Mouse (Mus musculus) heart, postnatal 0 days (tissue): ENCODE measurements at regions not wholly inside any gene's neighbourhood (a gene's known extent, or its start where the extent isn't known, plus 50 kb on each side); places are given as distances from the start of the nearest gene placed in this dataset.
A peak's percentile ranks its signal among the peaks of the same experiment; 100 is the strongest.

Source experiments
- ATAC-seq: fragments of 200-750 bp; cut with Nextera tagmentation; 2 replicates; pipeline ENCODE4 v1.8.0; 2017; ENCODE audit warnings: low read depth, moderate number of reproducible peaks, moderate library complexity; ENCODE audit not compliant: insufficient read depth
- DNase-seq: peaks from one replicate; pipeline ENCODE4 v3.0.0-alpha.2; 2016; ENCODE audit warnings: low spot score
- H3K27ac ChIP-seq: fragments of 300-500 bp; sonication (generic); 2 replicates; pipeline ENCODE4 v1.5.1; 2014; ENCODE audit warnings: low read depth, mild to moderate bottlenecking
- H3K27me3 ChIP-seq: fragments of 300-500 bp; sonication (generic); 2 replicates; pipeline ENCODE4 v1.6.1; 2014; ENCODE audit warnings: low read length, mixed read lengths; ENCODE audit not compliant: control insufficient read depth, insufficient read depth
- H3K36me3 ChIP-seq: fragments of 300-500 bp; sonication (generic); replicated peaks from 2 replicates; pipeline ENCODE4 v1.6.1; 2014; ENCODE audit warnings: low read length, mixed read lengths; ENCODE audit not compliant: control insufficient read depth, insufficient read depth
- H3K4me1 ChIP-seq: fragments of 300-500 bp; sonication (generic); 2 replicates; pipeline ENCODE4 v1.6.1; 2014; ENCODE audit warnings: antibody characterized with exemption; ENCODE audit not compliant: control insufficient read depth, insufficient read depth
- H3K4me2 ChIP-seq: fragments of 300-500 bp; sonication (generic); 2 replicates; pipeline ENCODE4 v1.6.1; 2014; ENCODE audit warnings: low read depth, mild to moderate bottlenecking, low read length, moderate library complexity
- H3K4me3 ChIP-seq: fragments of 300-500 bp; sonication (generic); 2 replicates; pipeline ENCODE4 v1.5.1; 2014; ENCODE audit warnings: low read depth, low read length
- H3K9ac ChIP-seq: fragments of 300-500 bp; sonication (generic); replicated peaks from 2 replicates; pipeline ENCODE4 v1.6.1; 2014; ENCODE audit warnings: low read depth, low read length, mixed read lengths
- H3K9me3 ChIP-seq: fragments of 300-500 bp; sonication (generic); replicated peaks from 2 replicates; pipeline ENCODE4 v1.6.1; 2016; ENCODE audit warnings: low read length; ENCODE audit not compliant: control insufficient read depth
- CTCF ChIP-seq: IDR thresholded peaks from 2 replicates; pipeline ENCODE4 v1.5.1; 2016; ENCODE audit warnings: antibody characterized with exemption, control low read depth, low read depth
- EP300 ChIP-seq: IDR thresholded peaks from 2 replicates; pipeline ENCODE4 v1.6.1; 2016; ENCODE audit warnings: antibody characterized with exemption, low read depth
- WGBS: fragments of 180-500 bp; shearing (Covaris S2); extraction: QIAGEN DNeasy Blood & Tissue Kit; methylation state at CpG from one replicate; pipeline ENCODE4 v1.1.7; 2014; 5-methylcytosine and 5-hydroxymethylcytosine counted together

GRCm38 (mm10) chr4:12521246-12521645 is 349.4 kb upstream of the Fam92a start:
- Histone ChIP-seq H3K36me3 (no peaks in the 10 kb centered on the region), H3K4me1 (no peaks in the 10 kb centered on the region), H3K4me3 (no peak overlapping the region), H3K4me2 (no peak overlapping the region), H3K9me3 (no peaks in the 10 kb centered on the region), H3K27me3 (no peaks in the 10 kb centered on the region), H3K27ac (no peak overlapping the region), H3K9ac (no peak overlapping the region)
- ATAC-seq = no peak
- WGBS = 85% methylated on average over 7 of the region's 7 CpGs
- no peak for TF ChIP-seq CTCF
- no peak for TF ChIP-seq EP300
- no peak for DNase-seq

GRCm38 (mm10) chr4:12516497-12516896 is 344.7 kb upstream of the Fam92a start:
- no peak for DNase-seq
- 80% methylated on average over 10 of the region's 10 CpGs for WGBS

DNA sequence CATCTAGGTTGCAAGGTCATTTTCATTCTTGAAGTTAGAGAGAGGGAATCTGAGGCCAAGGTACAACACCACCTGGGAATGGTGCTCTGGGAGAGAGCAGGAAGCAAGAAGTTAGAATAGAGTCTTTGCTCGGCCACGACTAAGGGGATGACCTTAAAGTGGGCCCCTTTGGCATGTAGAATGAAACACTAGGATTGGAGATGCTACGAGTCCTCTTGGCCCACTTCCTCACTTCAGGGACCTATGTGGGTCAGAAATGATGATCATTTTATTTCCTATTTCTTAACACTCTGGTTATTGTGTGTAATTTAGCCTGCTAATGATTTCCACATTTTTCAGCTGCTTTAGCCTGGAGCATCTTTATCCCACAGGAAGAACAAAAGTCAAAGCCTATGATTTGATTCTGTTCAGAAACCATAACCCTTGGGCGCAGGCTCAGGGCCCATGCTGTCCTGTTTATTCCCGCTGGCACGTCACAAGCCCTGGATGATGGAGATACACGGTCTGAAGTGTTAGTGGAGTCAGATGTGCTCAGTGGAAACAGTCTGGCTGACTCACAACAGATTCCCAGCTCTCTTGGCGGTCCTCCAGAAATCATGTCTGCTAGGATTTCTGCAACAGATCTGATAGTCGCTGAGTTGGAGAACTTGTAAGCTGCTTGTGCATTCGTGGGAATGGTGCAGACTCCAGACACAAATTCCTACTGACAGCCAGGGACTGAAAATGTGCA is 340.0 kb upstream of the Fam92a start:
- 0 out of 2 replicates have a peak, but pooled peaks cover under 1% of the 10 kb centered on the region for H3K4me1 ChIP-seq
- no peak overlapping the region for H3K4me3 ChIP-seq
- no peaks in the 10 kb centered on the region for H3K36me3 ChIP-seq
- TF ChIP-seq CTCF (no peak), EP300 (no peak)
- no peak for ATAC-seq
- H3K27ac ChIP-seq = no peak overlapping the region
- WGBS = 31% methylated on average over 10 of the region's 10 CpGs
- H3K9me3 ChIP-seq = no peaks in the 10 kb centered on the region
- H3K27me3 ChIP-seq = no peaks in the 10 kb centered on the region
- H3K4me2 ChIP-seq = no peak overlapping the region
- no peak overlapping the region for H3K9ac ChIP-seq
- peak; percentile 16 for DNase-seq

More at GRCm38 (mm10) chr4:12516497-12516896, 344.7 kb upstream of the Fam92a start:
- no peaks in the 10 kb centered on the region for H3K36me3 ChIP-seq
- H3K9ac ChIP-seq = no peak overlapping the region
- H3K4me1 ChIP-seq = no peaks in the 10 kb centered on the region
- ATAC-seq = no peak
- no peak overlapping the region for H3K4me2 ChIP-seq
- H3K27me3 ChIP-seq = no peaks in the 10 kb centered on the region
- H3K4me3 ChIP-seq = no peak overlapping the region
- TF ChIP-seq CTCF (no peak), EP300 (no peak)
- H3K27ac ChIP-seq = no peak overlapping the region
- no peaks in the 10 kb centered on the region for H3K9me3 ChIP-seq

DNA sequence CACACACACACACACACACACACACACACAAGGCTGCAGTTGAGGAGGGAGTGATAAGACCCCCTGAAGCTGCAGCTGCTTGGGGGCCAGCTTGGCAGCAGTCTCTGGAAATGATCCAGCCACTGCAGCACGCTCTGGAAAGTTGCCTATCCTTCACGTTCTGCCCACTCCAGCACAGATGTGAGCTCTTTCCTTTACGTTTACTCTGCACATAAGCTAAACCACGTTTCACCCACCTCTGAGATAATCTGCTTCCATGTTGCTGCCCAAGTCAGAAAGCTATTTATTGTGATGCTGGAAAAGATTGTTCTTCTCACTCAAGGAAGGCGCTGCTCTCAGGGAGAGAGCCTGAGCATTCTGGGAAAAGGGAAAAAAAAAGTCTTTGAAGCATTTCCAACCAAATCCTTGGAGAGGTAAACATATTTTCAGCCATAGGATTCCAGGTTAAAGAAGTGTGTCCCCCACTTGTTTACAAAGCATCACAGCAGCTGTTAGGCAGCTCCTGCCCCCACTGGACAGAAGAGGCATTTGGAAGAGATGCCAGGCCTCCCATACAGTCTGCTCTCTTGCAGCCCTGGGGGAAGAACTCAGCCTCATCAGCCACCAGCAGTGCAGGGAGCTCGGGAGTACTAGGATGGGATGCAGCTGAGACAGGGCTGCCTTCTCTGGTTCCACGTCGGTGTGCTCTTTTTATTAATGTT is 335.2 kb upstream of the Fam92a start:
- H3K27ac ChIP-seq = no peak overlapping the region
- DNase-seq = peak; percentile 18

GRCm38 (mm10) chr4:12501086-12501485 is 329.3 kb upstream of the Fam92a start:
- TF ChIP-seq EP300 = no peak
- no peak for TF ChIP-seq CTCF
- H3K4me1 ChIP-seq = peaks cover 2% of the 10 kb centered on the region; the same call in 1 of the 2 replicates
- DNase-seq (no peak), ATAC-seq (no peak)
- no peak overlapping the region for H3K4me3 ChIP-seq
- H3K4me2 ChIP-seq = no peak overlapping the region
- no peaks in the 10 kb centered on the region for H3K36me3 ChIP-seq
- H3K9me3 ChIP-seq = no peaks in the 10 kb centered on the region
- H3K27ac ChIP-seq = no peak overlapping the region
- H3K27me3 ChIP-seq = no peaks in the 10 kb centered on the region
- 61% methylated on average over 8 of the region's 8 CpGs for WGBS
- no peak overlapping the region for H3K9ac ChIP-seq

More for the DNA sequence above, 335.2 kb upstream of the Fam92a start:
- no peaks in the 10 kb centered on the region for H3K9me3 ChIP-seq
- H3K4me2 ChIP-seq = 0 out of 2 replicates have a peak overlapping the region, but pooled peaks have one; percentile 25
- H3K9ac ChIP-seq = no peak overlapping the region
- ATAC-seq = peak; percentile 60
- 28% methylated on average over 8 of the region's 8 CpGs for WGBS
- H3K36me3 ChIP-seq = no peaks in the 10 kb centered on the region
- no peak overlapping the region for H3K4me3 ChIP-seq
- TF ChIP-seq CTCF (0 out of 2 replicates have a peak, but pooled peaks have one; percentile 19), EP300 (no peak)
- peaks cover 10% of the 10 kb centered on the region; the same call in 1 of the 2 replicates for H3K4me1 ChIP-seq
- H3K27me3 ChIP-seq = no peaks in the 10 kb centered on the region

DNA sequence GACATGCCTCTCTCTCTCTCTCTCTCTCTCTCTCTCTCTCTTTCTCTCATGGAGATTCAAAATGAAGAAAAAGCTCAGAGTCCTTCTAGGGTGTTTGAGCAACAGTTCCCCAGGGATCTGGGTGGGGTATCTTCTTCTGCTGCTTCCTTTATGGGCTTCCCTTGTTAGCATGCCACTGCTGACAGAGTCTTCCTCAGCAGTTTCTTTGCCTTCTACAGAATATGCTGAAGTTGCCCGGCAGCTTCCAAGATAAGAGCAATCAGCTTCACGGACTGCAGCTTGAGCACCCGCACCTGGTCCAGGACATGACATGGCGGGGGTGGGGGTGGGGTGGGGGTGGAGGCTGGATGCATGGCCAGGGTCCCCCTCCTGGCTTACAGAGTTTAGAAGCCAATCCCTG is 326.6 kb upstream of the Fam92a start:
- ATAC-seq = no peak

More for the DNA sequence above, 326.6 kb upstream of the Fam92a start:
- DNase-seq = no peak
- Histone ChIP-seq H3K36me3 (no peaks in the 10 kb centered on the region), H3K27ac (no peak overlapping the region), H3K27me3 (no peaks in the 10 kb centered on the region), H3K9ac (no peak overlapping the region), H3K9me3 (no peaks in the 10 kb centered on the region), H3K4me1 (no peaks in the 10 kb centered on the region), H3K4me3 (no peak overlapping the region), H3K4me2 (no peak overlapping the region)
- no peak for TF ChIP-seq CTCF
- no peak for TF ChIP-seq EP300
- 33% methylated on average over 4 of the region's 4 CpGs for WGBS
